Mouse (Mus musculus) right cerebral cortex, postnatal 10 days (tissue): ENCODE measurements at regions not wholly inside any gene's neighbourhood (a gene's known extent, or its start where the extent isn't known, plus 50 kb on each side); places are given as distances from the start of the nearest gene placed in this dataset.
"Not testable (repeated sequence)": the region's sequence is repeated elsewhere in the genome, so short reads cannot be mapped to it uniquely, and the experiment has no call there.

Experiments
- DNase-seq, 2 experiments: peaks; one replicate each; pipeline ENCODE4 v3.0.0; 2021; ENCODE audit warnings: low spot score in 2 of 2

GRCm38 (mm10) chr16:21102033-21102432, 51.8 kb downstream of the Teddm3 start:
- DNase-seq = not testable (repeated sequence)

DNA sequence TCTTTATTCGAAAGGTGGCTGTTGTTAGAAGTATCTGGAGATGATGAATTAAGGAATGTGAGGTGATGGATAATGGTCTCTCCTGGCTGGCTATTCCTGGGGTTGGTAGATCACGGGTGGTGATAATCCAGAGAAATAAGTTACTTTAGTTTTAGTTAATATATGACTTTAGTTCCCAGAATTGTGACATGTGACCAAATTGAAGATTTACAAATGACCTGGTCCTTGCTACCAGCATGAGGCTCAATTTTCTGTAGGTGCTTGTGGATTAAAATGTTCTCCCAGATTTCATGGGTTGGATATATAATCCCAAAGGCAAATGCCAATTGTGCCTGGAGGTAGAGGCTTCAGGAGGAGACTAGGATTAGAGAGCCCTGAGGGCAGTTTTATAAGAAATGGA, 53.7 kb downstream of the Teddm3 start:
- DNase-seq = not testable (repeated sequence)

GRCm38 (mm10) chr16:21074779-21075148, 79.0 kb downstream of the Teddm3 start:
- no peak for DNase-seq

GRCm38 (mm10) chr16:21074082-21074778, 79.6 kb downstream of the Teddm3 start:
- not testable (repeated sequence) for DNase-seq

- no peak for DNase-seq
These were observed 93.6 kb downstream of the Teddm3 start for GRCm38 (mm10) chr16:21060211-21060610.

GRCm38 (mm10) chr16:21054772-21055171, 99.0 kb downstream of the Teddm3 start:
- no peak for DNase-seq

GRCm38 (mm10) chr16:21022087-21022486, 131.7 kb downstream of the Teddm3 start:
- not testable (repeated sequence) for DNase-seq

DNA sequence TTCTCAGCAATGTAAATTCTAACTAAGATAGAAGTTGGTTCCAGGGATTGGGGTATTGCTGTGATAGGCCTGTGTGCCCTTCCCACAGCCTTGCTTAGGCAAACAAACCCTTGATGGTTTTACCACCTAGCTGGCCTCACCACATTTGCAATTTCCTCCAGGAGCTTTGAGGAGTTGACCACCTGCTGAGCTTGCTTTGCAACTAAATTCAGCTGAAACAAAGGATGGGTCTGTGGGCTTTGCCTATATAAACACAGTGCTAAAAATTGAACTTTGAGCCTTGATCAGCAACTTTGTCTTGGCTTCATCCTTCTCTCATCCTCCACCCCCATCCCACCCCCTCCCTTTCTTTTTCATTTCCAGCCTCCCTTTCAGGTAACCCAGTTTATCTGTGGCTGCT, 148.9 kb downstream of the Teddm3 start:
- no peak for DNase-seq

DNA sequence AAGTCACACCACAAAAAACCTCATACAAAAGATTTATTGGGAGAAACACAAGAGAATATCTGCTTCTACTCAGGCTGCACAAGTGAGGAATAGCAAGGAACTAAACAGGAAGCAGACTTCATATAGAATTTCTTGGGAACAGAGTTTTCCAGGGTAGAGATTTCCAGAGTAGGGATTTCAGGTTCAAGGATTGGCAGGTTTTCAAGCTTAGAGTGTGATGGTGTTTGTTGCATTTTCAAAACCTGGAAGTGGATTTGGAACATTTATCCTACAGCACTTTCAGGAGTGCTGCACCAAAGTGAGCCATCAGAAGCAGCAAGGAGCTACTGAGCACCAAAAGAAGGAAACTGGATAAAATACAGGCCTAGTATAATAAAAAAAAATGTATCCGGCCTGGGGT, 152.7 kb downstream of the Teddm3 start:
- no peak for DNase-seq

DNA sequence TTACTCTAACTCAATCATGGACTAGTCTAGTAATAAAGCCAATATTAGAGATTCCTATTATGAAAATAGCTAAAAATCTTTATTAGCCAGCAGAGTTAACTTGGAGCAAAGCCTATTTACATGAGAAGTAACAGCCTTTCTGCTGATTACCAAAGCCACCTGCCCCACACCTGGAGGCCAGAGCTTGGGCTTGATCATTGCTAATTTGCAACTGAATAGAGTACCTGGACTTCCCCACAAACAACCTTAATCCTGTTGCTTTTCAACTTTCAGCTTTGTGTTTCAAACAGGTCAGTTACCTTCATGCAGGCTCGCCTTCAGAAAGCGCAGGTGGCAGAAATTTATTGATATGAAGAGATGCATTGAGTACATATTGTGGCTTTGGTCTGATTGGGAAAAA, 163.3 kb downstream of the Teddm3 start:
- DNase-seq = no peak

GRCm38 (mm10) chr16:20975406-20975805, 178.4 kb downstream of the Teddm3 start:
- no peak for DNase-seq

DNA sequence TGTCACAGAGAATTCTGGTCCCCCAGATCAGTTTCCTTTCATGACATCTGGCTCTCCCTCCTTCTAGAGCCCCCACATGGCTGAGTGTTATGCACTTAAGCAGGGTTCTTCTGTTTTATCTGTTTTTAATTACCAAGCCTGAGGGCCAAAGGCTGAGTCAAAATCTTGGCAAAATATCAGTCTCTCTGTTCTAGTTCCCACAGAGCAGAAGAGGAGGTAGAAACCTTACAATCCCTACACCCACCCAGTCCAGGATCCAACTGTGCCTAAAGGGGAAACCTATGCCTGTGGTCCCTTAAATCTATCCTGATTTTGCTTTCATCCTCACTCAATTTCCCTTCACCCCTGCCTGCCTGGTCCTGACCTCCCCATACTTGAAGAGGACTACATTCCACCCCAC, 181.4 kb downstream of the Teddm3 start:
- DNase-seq = no peak

- peak; percentile 53 to 58 for DNase-seq
These were observed 194.9 kb downstream of the Teddm3 start for GRCm38 (mm10) chr16:20958905-20959304.

- DNase-seq = no peak
These were observed 202.4 kb upstream of the Thpo start for GRCm38 (mm10) chr16:20936722-20937121.

GRCm38 (mm10) chr16:20934846-20935245, 200.5 kb upstream of the Thpo start:
- DNase-seq = not testable (repeated sequence)

DNA sequence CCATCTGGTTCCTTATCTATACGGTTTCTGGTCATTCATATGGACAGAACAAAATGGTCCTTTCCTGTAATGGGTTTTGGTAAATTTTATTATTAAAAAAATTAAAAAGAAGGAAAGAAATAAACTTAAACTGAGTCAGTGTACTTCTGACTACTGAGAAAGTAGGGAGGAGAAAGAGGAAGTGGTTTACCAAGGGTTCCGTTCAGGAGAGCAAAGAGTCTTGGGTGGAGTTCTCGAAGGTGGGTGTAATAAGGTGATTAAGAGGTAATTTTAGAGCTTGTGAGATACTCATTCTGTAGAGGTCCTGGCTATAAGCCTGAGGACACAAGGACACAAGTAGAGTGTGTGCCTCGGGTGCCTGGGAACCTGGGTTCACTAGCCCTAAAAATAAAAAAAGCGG, 195.7 kb upstream of the Thpo start:
- DNase-seq = not testable (repeated sequence)

- not testable (repeated sequence) for DNase-seq
These were observed 191.5 kb upstream of the Thpo start for GRCm38 (mm10) chr16:20925776-20926175.

GRCm38 (mm10) chr16:20910864-20911263, 176.6 kb upstream of the Thpo start:
- DNase-seq = not testable (repeated sequence)

DNA sequence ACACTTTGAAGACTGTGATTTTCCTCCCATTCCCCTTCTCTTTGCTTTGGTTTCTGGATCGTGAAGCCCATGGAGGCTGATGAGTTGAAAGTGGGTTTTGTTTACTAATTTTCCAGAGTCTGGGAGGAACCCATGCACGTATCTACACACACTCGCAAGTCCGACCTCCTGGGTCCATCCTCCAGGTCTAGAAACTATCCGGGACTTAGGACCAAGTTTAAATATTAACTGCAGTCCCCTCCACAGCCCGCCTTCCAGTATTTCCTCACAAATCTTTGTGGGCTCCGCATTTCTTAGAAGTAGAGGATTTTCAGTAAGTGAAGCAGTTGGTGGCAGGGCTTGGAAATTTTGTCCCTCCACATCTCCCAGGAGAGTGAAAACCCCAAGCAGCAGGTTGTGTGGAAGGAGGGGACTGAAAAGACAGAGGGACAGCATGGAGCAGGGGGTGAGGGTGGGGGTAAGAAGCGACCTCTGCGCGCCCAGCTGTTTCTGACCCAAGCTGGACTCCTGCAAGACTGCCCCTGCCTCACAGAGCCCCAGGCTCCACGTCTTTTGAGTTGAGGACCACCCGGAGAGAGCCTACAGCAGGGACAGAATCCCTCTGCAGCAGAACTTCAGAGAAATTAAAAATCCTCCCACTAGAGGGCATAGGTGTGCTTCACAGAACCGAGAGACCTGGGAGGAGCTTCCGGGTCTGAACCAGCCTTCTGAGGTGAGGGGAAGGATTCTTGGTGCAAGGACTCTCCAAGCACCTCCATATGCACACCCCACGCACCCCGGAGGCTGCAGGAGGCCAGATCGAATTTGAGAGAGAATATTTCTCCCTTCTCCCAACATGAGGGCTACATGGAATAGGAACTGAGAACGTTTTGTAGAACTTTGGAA, 174.4 kb upstream of the Thpo start:
- not testable (repeated sequence) for DNase-seq

DNA sequence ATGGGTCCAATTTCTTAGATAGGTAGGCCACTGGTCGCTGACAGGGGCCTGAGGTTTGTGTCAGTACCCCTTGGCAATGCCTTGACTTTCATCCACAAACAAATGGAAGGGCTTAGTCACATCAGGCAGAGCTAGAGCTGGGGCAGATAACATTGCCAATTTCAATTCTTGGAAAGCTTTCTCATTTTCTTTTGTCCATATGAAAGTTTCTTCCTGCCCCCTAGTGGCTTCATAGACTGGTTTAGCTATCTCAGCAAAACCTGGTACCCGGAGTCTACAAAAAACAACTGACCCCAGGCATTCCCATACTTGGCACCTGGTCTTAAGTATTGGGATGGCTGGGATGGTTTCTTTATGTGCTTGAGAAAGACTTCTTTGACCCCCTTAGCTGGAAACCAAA, 161.4 kb upstream of the Thpo start:
- peak in 1 of 2 experiments; percentile 23 for DNase-seq

- DNase-seq = no peak
These were observed 137.4 kb upstream of the Thpo start for GRCm38 (mm10) chr16:20871726-20872125.

DNA sequence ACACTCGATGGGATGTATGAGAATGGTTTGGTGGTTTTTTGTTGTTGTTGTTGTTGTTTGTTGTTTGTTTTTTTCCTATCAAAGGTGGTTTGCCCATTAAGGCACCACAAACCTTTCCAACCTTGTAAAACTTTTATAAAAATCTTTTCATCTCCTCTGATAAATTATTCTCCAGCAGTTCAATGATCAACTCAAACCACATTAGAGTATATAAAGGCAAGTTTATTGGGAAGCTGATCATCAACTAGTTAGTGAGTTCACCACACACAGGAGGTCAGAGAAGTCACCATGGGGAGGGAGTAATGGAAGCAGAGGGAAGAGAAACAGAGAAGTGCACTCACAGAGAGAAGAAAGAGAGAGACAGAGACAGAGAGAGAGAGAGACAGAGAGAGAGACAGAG, 132.5 kb upstream of the Thpo start:
- no peak for DNase-seq

GRCm38 (mm10) chr16:20861256-20861655, 126.9 kb upstream of the Thpo start:
- no peak for DNase-seq
